Mouse (Mus musculus) WW6 (cell line): ENCODE results near the gene Tmem132a.

ENCODE experiments used
- DNase-seq: peaks from one replicate; pipeline ENCODE4 v3.0.0-alpha.2; 2013; ENCODE audit warnings: low read depth, low spot score

Gene Tmem132a

DNA sequence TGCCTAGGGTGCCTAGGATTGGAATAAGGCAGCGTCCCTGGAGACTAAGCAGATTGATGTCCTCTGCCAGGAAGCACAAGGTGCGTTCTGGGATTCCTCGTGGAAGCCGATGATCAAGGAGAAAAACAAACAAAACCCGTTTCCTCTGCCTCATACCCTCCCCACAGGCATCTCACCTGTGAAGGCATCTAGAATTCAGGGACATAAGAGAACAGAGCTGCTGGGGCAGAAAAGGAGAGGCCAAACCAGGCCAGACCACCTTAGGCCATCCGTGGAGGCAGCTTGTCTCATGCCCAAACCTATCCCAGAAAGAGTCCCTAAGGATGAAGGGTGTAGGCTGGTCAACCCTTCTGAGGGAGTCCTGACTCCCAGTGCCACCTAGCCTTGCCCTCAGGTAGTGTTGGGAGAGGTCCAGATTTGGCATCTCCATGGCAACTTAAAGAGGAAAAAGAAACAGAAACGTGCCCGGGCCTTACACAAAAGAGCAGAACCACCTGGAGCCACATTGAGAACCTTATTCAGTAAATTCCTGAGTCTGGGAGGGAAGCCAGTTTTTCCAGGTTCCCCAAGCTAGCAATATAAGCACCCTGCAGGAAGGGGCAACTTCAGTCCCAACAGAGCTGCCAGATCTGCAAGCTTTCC, at the start of gene Tmem132a:
TSS of gene Tmem132a (minus strand) at position 55 of the 642 bp plus-strand sequence.
- no peak for DNase-seq

GRCm38 (mm10) chr19:10918321-10918991, 48.7 kb upstream of the Tmem132a start:
- no peak for DNase-seq

DNA sequence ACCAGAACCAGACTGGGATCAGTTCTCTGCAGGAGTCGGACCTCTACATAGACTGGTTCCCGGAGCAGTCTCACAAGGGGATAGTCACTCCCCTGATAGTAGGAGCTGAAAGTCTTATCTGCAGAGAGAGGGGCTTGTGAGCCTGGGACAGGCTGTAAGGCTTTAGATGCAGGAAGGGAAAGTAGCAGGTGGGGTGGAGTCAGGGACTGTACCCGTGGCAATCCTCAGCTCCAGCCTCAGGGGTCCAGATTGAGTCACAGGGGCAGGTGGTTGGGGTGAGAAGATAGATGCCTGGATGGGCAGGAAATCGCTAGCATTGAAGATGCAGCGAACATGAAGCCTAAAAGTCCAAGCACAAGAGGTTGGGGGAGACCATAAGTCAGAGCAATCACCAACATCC, 46.8 kb upstream of the Tmem132a start:
- DNase-seq = no peak

GRCm38 (mm10) chr19:10914870-10915269, 45.1 kb upstream of the Tmem132a start:
- no peak for DNase-seq

GRCm38 (mm10) chr19:10914291-10914690, 44.6 kb upstream of the Tmem132a start:
- no peak for DNase-seq

- DNase-seq = no peak
These were observed 39.5 kb upstream of the Tmem132a start for GRCm38 (mm10) chr19:10909087-10909721.

- peak; percentile 22 for DNase-seq
These were observed 38.2 kb upstream of the Tmem132a start for GRCm38 (mm10) chr19:10907891-10908290.

DNA sequence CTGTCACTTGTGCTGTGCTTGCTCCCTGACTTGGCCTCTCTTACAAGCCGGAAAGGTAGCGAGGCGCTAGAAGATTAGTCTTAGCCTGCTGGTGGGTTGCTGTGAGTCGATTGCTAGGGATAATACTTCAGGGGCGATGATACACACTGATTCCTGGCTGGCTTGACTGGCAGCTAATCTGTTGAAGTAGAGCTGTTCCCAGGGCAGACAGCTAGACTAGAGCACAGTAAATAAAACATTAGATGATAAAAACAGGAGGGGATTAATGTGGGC, 35.9 kb upstream of the Tmem132a start:
- no peak for DNase-seq

DNA sequence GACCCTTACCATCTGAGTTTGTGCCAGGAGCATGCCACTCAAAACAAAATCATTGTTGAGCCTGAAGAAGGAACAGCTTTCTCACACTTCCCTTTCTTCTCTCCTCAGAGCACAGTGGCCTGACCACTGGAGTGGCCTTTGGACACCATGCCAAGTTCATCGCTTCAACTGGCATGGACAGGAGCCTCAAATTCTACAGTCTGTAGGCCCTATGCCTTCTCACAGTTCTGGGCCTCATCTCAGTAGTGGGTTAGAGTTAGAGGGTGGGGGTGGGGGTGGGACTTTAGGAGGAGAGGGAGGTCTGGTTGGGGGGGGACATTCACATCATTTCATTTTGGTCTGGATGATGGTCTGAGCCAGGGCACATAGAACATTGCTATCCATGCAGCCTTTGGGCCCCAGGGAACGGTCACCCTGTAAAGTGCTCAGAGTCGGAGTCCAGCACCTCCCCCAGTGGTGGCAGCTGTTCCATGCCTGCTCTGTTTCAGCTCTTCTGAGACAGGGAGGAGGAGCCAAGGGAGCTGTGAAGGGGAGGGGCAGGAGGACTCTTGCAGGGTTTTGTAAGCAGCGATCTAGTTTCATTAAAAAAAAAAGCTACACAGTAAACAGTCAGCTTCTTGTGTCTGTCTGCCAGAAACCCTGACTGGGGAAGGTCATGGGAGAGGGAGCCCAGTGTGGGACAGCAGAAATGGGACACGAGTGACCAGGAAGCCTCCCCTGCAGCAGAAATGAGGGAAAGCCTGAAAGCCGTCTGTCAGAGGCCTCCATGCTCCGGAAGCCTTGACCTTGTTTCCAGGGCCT, 35.4 kb upstream of the Tmem132a start:
- DNase-seq = no peak

DNA sequence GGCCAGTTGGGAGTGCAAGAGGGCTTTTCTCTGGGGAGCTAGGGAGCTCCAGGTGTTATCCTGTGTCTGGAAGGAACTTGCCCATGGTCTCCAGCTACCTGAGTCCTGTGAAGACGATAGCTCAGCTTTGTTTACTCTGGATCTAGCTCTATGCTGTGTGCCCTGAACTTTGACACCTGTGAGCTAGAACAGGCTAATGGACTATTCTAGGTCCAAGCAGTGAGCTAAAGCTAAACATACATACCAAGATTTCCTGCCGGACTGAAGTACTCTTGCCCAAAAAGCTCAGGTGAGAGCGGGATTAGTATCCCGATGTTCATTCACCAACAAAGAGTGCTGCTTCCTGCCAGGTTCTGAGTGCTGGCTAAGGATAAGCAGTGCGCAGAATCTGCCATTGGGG, 34.8 kb upstream of the Tmem132a start:
- no peak for DNase-seq

DNA sequence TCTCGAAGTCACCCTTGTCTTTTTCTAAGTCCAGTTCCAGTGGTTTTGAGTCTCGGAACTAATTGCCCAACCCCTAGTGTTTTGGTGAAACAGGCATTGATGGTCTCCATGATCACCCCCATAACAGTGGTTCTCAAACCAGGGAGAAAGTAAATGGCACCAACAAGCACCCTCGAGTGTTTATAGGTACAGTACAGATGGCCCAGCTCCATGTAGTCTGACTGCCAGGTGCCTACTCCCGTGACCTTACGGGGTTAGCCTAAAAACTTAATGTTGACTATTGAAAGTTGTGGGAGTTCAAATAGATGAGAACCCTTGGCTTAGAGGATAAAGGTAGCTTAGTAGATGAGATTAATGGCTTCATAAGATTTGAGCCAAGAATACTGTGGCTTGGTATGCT, 31.3 kb upstream of the Tmem132a start:
- no peak for DNase-seq

GRCm38 (mm10) chr19:10900315-10900714, 30.6 kb upstream of the Tmem132a start:
- DNase-seq = no peak

GRCm38 (mm10) chr19:10897491-10897890, 27.8 kb upstream of the Tmem132a start:
- DNase-seq = no peak

GRCm38 (mm10) chr19:10896849-10897248, 27.1 kb upstream of the Tmem132a start:
- DNase-seq = no peak

DNA sequence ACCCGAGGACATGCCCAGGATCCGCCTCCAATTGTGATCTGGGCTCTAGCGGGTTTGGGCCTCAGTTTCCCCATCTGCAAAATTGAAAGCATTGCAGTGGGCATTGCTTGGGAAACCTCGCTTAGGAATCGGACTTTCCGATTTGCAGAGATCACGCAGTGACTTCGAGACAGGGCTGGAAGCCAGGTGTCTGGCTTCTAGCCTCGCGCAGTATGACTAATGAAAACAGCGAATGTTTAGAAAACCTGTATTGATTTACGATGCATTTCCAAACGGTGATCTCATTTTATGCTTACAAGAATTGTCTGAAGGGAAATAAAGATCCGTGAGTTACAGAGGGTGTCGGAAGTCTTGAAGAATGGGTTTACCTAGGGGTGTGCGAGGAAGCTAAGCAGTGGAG, 26.0 kb upstream of the Tmem132a start:
- no peak for DNase-seq

DNA sequence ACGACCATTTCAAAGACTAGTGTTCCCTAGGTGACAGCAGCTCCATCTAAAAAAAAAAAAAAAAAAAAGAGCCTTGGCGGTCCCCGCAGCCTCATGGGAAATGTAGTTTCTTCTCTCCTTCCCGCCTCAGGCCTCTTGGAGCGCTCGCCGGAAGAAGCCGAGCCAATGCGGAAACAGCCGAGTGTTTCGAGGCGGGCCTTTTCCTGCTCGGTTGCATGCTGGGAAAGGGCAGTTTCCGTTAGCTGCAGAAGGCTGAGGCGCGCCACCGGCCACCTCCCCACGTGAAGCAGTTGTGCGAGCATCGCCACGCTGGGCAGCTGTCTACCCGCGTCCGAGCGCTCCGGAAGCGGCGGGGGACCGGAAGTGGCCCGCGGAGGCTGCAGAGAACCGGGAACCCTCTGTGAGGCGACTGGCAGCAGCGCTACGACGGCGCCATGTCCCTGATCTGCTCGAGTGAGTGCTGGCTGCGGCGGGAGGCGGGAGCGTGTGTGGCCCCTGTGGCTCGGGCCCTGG, 25.3 kb upstream of the Tmem132a start, which contains the start of gene Prpf19:
TSS of gene Prpf19 (plus strand) at position 216 of the 513 bp plus-strand sequence.
- peak; percentile 83 for DNase-seq

- no peak for DNase-seq
These were observed 22.5 kb upstream of the Tmem132a start for GRCm38 (mm10) chr19:10892201-10892600.

DNA sequence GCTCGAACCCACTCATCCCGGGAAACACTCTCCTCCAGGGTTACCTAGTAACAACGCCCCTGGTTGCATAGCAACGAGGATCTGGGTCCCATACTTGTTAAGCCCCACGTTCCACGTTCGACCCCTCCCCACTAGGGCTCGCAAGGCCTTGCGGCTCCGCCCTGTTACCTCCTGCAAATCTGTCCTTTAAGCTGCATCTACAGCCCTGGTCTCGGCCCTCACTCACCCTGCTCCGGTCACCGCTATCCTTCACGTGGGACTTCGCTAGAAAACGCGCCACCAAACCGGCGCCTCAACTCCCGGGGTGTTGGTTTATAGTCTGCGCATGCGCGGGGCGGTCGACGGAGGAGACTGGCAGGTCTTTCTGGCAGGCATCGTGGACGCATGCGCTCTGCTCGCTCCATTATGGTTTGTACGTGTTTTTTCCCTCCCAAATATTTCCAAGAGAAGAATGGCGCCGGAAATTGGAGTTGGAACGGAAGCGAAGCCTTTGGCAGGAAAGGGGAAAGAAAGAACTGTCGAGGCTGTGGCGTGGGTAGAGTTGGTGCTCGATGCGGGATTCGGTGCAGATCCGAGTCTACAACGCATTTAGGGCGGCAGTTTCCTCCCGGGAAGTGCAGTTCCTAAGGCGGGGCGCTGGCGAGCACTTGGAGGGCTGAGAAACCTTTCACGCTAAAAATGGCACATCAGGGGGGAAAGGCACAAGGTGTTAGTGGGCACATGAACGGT, 11.8 kb upstream of the Tmem132a start, which contains the start of gene Tmem109:
TSS of gene Tmem109 (minus strand) at position 576 of the 729 bp plus-strand sequence.
- peak; percentile 75 for DNase-seq

- DNase-seq = no peak
These were observed 11.3 kb upstream of the Tmem132a start for GRCm38 (mm10) chr19:10880975-10881425.

GRCm38 (mm10) chr19:10880085-10880974, 10.6 kb upstream of the Tmem132a start:
- DNase-seq = no peak
